Mouse (Mus musculus): Measurements from ENCODE around the gene Ipo4. TPM values are rescaled to one million over a fixed set of nuclear protein-coding genes. Genes with fewer than 3 reads are reported as not detected.
A peak's percentile ranks its signal among the peaks of the same experiment; 100 is the strongest.

Gene Ipo4
- total RNA-seq (2021): 100 to 1,000 TPM; 118 to 130 TPM
- long read RNA-seq, experiment 1, transcript Ipo4-201 (30 exons, 3,846 nt): major isoform, 66 of 144 reads
- long read RNA-seq, experiment 1, partial matches to known transcripts: 23 of 144 reads
- long read RNA-seq, experiment 1, other reads (novel, unspliced or antisense): 54 of 144 reads
- long read RNA-seq, experiment 2, transcript Ipo4-201 (30 exons, 3,846 nt): major isoform, 55 of 139 reads
- long read RNA-seq, experiment 2, partial matches to known transcripts: 27 of 139 reads
- long read RNA-seq, experiment 2, other reads (novel, unspliced or antisense): 56 of 139 reads

- intact Hi-C loops (cut with DNase I): no loop called here
- peak; percentile 86 to 88 for DNase-seq (ENCODE audit: extremely low spot score in 1 of 2, low spot score in 2 of 2)
- Histone ChIP-seq H3K4me3 (peak within 1 kb of the TSS; percentile 94), H3K27ac (peak within 1 kb of the TSS; percentile 85)
- no peak for TF ChIP-seq CTCF (IDR thresholded peaks at IDR 0.05)
Measured at GRCm38 (mm10) chr14:55635523-55636007, at the start of gene Ipo4. Ipo4 (minus strand) TSS chr14:55635957.

DNA sequence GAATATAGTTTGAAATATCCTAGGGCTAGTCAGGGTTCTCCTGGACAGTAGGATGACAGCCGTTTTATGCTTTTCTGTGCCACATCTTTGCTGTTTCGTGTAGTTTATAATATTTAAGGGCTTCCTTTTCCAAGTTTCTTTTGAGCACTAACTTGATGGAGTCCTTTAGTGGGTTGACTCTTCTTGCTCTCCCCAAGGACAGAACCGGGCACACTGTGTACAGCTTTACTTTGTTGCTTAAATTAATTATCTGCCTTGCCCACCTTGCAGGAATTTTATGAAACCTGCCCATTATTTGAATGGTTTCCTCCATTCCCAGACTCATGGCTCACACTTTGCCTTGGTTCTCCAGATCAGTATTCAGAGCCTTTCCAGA, 46.3 kb upstream of the Ipo4 start:
- no peak for TF ChIP-seq CTCF (IDR thresholded peaks at IDR 0.05)
- intact Hi-C loops (cut with DNase I): loop anchor here (1.0 kb wide), 1 partner anchor 61 kb away; no protein-coding TSS in a partner anchor
- Histone ChIP-seq H3K4me3 (peak overlapping the region; percentile 68), H3K27ac (peak overlapping the region; percentile 47)
- no peak for DNase-seq (ENCODE audit: extremely low spot score in 1 of 2, low spot score in 2 of 2)

GRCm38 (mm10) chr14:55681160-55682117, 45.7 kb upstream of the Ipo4 start, which contains the start of gene Tinf2:
Tinf2 (minus strand) TSS chr14:55681820.
- peak within 1 kb of the TSS; percentile 68 for H3K4me3 ChIP-seq
- intact Hi-C loops (cut with DNase I): loop anchor here (1.0 to 2.0 kb wide), 2 partner anchors 41 to 62 kb away; partner anchors contain the start of gene Rabggta
- peak; percentile 95 for DNase-seq (ENCODE audit: extremely low spot score in 1 of 2, low spot score in 2 of 2)
- H3K27ac ChIP-seq: peak within 1 kb of the TSS; percentile 47
- peak; percentile 81 for TF ChIP-seq CTCF (IDR thresholded peaks at IDR 0.05)

- no peak for DNase-seq (ENCODE audit: extremely low spot score in 1 of 2, low spot score in 2 of 2)
- intact Hi-C loops (cut with DNase I): no loop called here
- Histone ChIP-seq H3K4me3 (no peak overlapping the region), H3K27ac (no peak overlapping the region)
- no peak for TF ChIP-seq CTCF (IDR thresholded peaks at IDR 0.05)
Measured at GRCm38 (mm10) chr14:55677615-55678014, 41.9 kb upstream of the Ipo4 start.

DNA sequence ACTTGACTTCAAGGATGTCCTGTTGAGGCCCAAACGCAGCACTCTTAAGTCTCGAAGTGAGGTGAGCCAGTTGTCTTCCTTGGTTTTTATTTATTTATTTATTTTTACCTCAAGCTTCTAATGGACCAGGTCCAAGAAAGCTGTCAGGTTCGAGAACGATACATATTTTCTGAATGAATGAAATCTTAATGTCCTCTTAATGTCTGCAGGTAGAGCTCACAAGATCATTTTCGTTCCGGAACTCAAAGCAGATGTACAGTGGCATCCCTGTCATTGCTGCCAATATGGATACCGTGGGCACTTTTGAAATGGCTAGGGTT, 36.9 kb upstream of the Ipo4 start:
- intact Hi-C loops (cut with DNase I): no loop called here
- Histone ChIP-seq H3K27ac (peak overlapping the region; percentile 98), H3K4me3 (peak overlapping the region; percentile 80)

GRCm38 (mm10) chr14:55671833-55672740, 36.3 kb upstream of the Ipo4 start, which contains the start of the genes Gmpr2 and Nedd8:
Gmpr2 (plus strand) TSS chr14:55671941.
Nedd8 (minus strand) TSS chr14:55672124.
- Histone ChIP-seq H3K27ac (peak within 1 kb of the TSS; percentile 98), H3K4me3 (peak within 1 kb of the TSS; percentile 80)
- no peak; the same call in 1 of the 2 replicates for TF ChIP-seq CTCF (IDR thresholded peaks at IDR 0.05)
- intact Hi-C loops (cut with DNase I): loop anchor here (1.0 kb wide), 1 partner anchor 12 kb away; the partner anchor contains the start of gene Mdp1
- peak; percentile 82 to 91 for DNase-seq (ENCODE audit: extremely low spot score in 1 of 2, low spot score in 2 of 2)

More for the DNA sequence above, 36.9 kb upstream of the Ipo4 start:
- DNase-seq (ENCODE audit: extremely low spot score in 1 of 2, low spot score in 2 of 2): no peak
- no peak for TF ChIP-seq CTCF (IDR thresholded peaks at IDR 0.05)

- TF ChIP-seq CTCF (IDR thresholded peaks at IDR 0.05): no peak
- intact Hi-C loops (cut with DNase I): loop anchor here (1.0 kb wide), 1 partner anchor 11 kb away; the partner anchor contains the start of gene Mdp1
- Histone ChIP-seq H3K4me3 (peak overlapping the region; percentile 80), H3K27ac (peak overlapping the region; percentile 98)
- DNase-seq (ENCODE audit: extremely low spot score in 1 of 2, low spot score in 2 of 2): no peak
Measured at GRCm38 (mm10) chr14:55671486-55671832, 35.7 kb upstream of the Ipo4 start.

- no peak for TF ChIP-seq CTCF (IDR thresholded peaks at IDR 0.05)
- no peak overlapping the region; the same call in 1 of the 2 replicates for H3K4me3 ChIP-seq
- intact Hi-C loops (cut with DNase I): loop anchor here (1.0 kb wide), 1 partner anchor 11 kb away; the partner anchor contains the start of gene Gmpr2
- H3K27ac ChIP-seq: no peak overlapping the region
- DNase-seq (ENCODE audit: extremely low spot score in 1 of 2, low spot score in 2 of 2): no peak
Measured at GRCm38 (mm10) chr14:55660636-55661035, 24.9 kb upstream of the Ipo4 start.

DNA sequence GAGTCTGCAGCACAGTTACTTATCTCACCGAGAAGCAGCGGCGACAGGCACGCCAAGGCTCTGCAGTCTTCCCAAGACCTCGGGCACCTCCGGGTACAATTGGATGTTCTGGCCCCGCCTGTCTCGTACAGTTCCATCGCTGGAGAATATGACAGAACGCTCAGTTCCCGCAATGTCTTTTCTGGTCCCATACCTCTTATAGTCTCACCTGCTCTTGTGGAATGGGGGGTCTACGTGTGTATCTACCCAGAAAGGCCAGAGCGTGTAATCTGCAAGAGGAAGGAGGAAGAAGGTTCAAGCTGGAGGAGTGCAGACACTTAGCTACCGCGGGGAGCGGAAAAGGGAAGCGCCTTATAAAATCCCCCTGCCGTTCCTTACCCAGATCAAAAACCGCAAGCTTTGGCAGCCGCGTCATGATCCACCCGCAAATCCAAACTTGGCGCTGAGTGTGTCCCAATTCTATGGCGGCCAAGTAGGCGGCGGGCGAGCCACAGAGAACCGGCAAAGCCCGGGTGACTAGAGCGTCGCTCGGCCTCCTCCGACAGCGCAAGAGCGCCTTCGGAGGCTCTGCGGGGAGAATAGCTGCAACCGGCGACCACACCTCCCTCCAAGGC, 24.3 kb upstream of the Ipo4 start, which contains the start of gene Mdp1:
Gene Mdp1, minus strand, starts transcription at position 549 of the 614 bp plus-strand sequence.
- intact Hi-C loops (cut with DNase I): loop anchor here (1.0 kb wide), 1 partner anchor 11 kb away; the partner anchor contains the start of gene Gmpr2
- peak; percentile 64 for TF ChIP-seq CTCF (IDR thresholded peaks at IDR 0.05)

GRCm38 (mm10) chr14:55658011-55658410, 22.3 kb upstream of the Ipo4 start:
- no peak for DNase-seq (ENCODE audit: extremely low spot score in 1 of 2, low spot score in 2 of 2)
- H3K4me3 ChIP-seq: no peak overlapping the region
- no peak overlapping the region for H3K27ac ChIP-seq
- intact Hi-C loops (cut with DNase I): no loop called here
- no peak for TF ChIP-seq CTCF (IDR thresholded peaks at IDR 0.05)

More for the DNA sequence above, 24.3 kb upstream of the Ipo4 start, which contains the start of gene Mdp1:
- peak within 1 kb of the TSS; percentile 76 for H3K4me3 ChIP-seq
- H3K27ac ChIP-seq: peak within 1 kb of the TSS; percentile 86
- peak; percentile 80 to 81 for DNase-seq (ENCODE audit: extremely low spot score in 1 of 2, low spot score in 2 of 2)

All from left cerebral cortex, adult 2 months (tissue).